Mouse (Mus musculus): ENCODE measurements around the gene Phgdh.

Gene Phgdh

GRCm38 (mm10) chr3:98348106-98348505 is 8.3 kb upstream of the Phgdh start:
- no peak for DNase-seq (ENCODE audit: low read depth, low spot score)

- DNase-seq (ENCODE audit: low read depth, low spot score), result no peak
These were observed 3.4 kb upstream of the Phgdh start for GRCm38 (mm10) chr3:98343235-98343634.

- no peak for DNase-seq (ENCODE audit: low read depth, low spot score)
These were observed 1.2 kb upstream of the Phgdh start for GRCm38 (mm10) chr3:98340818-98341594.

- DNase-seq (ENCODE audit: low read depth, low spot score), result no peak
These were observed 589 bp downstream of the Phgdh start for GRCm38 (mm10) chr3:98339097-98339705.

- no peak for DNase-seq (ENCODE audit: low read depth, low spot score)
These were observed 1.2 kb downstream of the Phgdh start for GRCm38 (mm10) chr3:98338584-98339041.

GRCm38 (mm10) chr3:98336661-98337654 is 2.8 kb downstream of the Phgdh start:
- DNase-seq (ENCODE audit: low read depth, low spot score), result no peak

GRCm38 (mm10) chr3:98335886-98336285 is 3.9 kb downstream of the Phgdh start:
- no peak for DNase-seq (ENCODE audit: low read depth, low spot score)

GRCm38 (mm10) chr3:98335331-98335730 is 4.5 kb downstream of the Phgdh start:
- no peak for DNase-seq (ENCODE audit: low read depth, low spot score)

GRCm38 (mm10) chr3:98334010-98334409 is 5.8 kb downstream of the Phgdh start:
- DNase-seq (ENCODE audit: low read depth, low spot score), result no peak

- DNase-seq (ENCODE audit: low read depth, low spot score), result no peak
These were observed 15.6 kb downstream of the Phgdh start for GRCm38 (mm10) chr3:98324235-98324634.

- no peak for DNase-seq (ENCODE audit: low read depth, low spot score)
These were observed 17.6 kb downstream of the Phgdh start for GRCm38 (mm10) chr3:98322209-98322608.

GRCm38 (mm10) chr3:98319190-98319589 is 20.6 kb downstream of the Phgdh start:
- no peak for DNase-seq (ENCODE audit: low read depth, low spot score)

GRCm38 (mm10) chr3:98317143-98317542 is 22.6 kb downstream of the Phgdh start:
- no peak for DNase-seq (ENCODE audit: low read depth, low spot score)

- DNase-seq (ENCODE audit: low read depth, low spot score), result no peak
These were observed 24.6 kb downstream of the Phgdh start for GRCm38 (mm10) chr3:98315181-98315580.

- DNase-seq (ENCODE audit: low read depth, low spot score), result no peak
These were observed 26.3 kb downstream of the Phgdh start for GRCm38 (mm10) chr3:98313294-98314155.

GRCm38 (mm10) chr3:98312867-98313266 is 26.9 kb downstream of the Phgdh start:
- DNase-seq (ENCODE audit: low read depth, low spot score), result peak; percentile 17

GRCm38 (mm10) chr3:98310456-98310855 is 29.3 kb downstream of the Phgdh start:
- DNase-seq (ENCODE audit: low read depth, low spot score), result no peak

- DNase-seq (ENCODE audit: low read depth, low spot score), result no peak
These were observed 31.2 kb downstream of the Phgdh start for GRCm38 (mm10) chr3:98308606-98309005.

GRCm38 (mm10) chr3:98301761-98302160 is 38.0 kb downstream of the Phgdh start:
- DNase-seq (ENCODE audit: low read depth, low spot score), result no peak

- DNase-seq (ENCODE audit: low read depth, low spot score), result no peak
These were observed 39.5 kb downstream of the Phgdh start for GRCm38 (mm10) chr3:98300266-98300665.
